Mouse (Mus musculus): ENCODE data around the gene Gm21731. TPM values are rescaled to one million over a fixed set of nuclear protein-coding genes. Genes with fewer than 3 reads are reported as not detected.
"Not testable (repeated sequence)": the region's sequence is repeated elsewhere in the genome, so short reads cannot be mapped to it uniquely, and the experiment has no call there.

Gene Gm21731
- polyA plus RNA-seq (2012; rRNA removed), result not detected in 2 replicates
- polyA plus RNA-seq (2014; fragmentation: Nextera tagmentation; extraction: Ambion mirVana), result not detected in 2 replicates

GRCm38 (mm10) chr13:120238811-120239210 is at the start of gene Gm21731:
Gene Gm21731, plus strand, starts transcription at chr13:120239111.
- H3K9me3 ChIP-seq (ENCODE audit: control insufficient read depth, low read length); DNase-seq (ENCODE audit: low spot score); H3K27me3 ChIP-seq (ENCODE audit: control insufficient read depth, insufficient read depth, low read length); H3K4me3 ChIP-seq (replicated peaks; ENCODE audit: low read length); H3K9ac ChIP-seq (ENCODE audit: low read depth, low read length, severe bottlenecking); H3K4me2 ChIP-seq (replicated peaks; ENCODE audit: low read depth, low read length, severe bottlenecking); ATAC-seq (ENCODE audit: low FRiP score, low read depth); H3K27ac ChIP-seq (replicated peaks; ENCODE audit: low read depth, low read length); H3K4me1 ChIP-seq (ENCODE audit: control insufficient read depth, insufficient read depth, low read length); H3K36me3 ChIP-seq (ENCODE audit: control insufficient read depth, insufficient read depth, low read length): not testable (repeated sequence)

- not testable (repeated sequence) for DNase-seq (ENCODE audit: low spot score); H3K4me3 ChIP-seq (replicated peaks; ENCODE audit: low read length); H3K4me2 ChIP-seq (replicated peaks; ENCODE audit: low read depth, low read length, severe bottlenecking); ATAC-seq (ENCODE audit: low FRiP score, low read depth); H3K27me3 ChIP-seq (ENCODE audit: control insufficient read depth, insufficient read depth, low read length); H3K4me1 ChIP-seq (ENCODE audit: control insufficient read depth, insufficient read depth, low read length); H3K36me3 ChIP-seq (ENCODE audit: control insufficient read depth, insufficient read depth, low read length); H3K27ac ChIP-seq (replicated peaks; ENCODE audit: low read depth, low read length); H3K9me3 ChIP-seq (ENCODE audit: control insufficient read depth, low read length); H3K9ac ChIP-seq (ENCODE audit: low read depth, low read length, severe bottlenecking)
- WGBS, result 76% methylated on average over 6 of the region's 8 CpGs
These were observed 42.6 kb upstream of the Gm21731 start for GRCm38 (mm10) chr13:120196189-120196821.

GRCm38 (mm10) chr13:120215847-120216246 is 23.1 kb upstream of the Gm21731 start, which contains the start of gene Gm21762:
Gene Gm21762, minus strand, starts transcription at chr13:120215947.
- ATAC-seq (ENCODE audit: low FRiP score, low read depth); H3K4me3 ChIP-seq (replicated peaks; ENCODE audit: low read length): not testable (repeated sequence)

GRCm38 (mm10) chr13:120220922-120221321 is 18.0 kb upstream of the Gm21731 start:
- H3K36me3 ChIP-seq (ENCODE audit: control insufficient read depth, insufficient read depth, low read length); H3K9ac ChIP-seq (ENCODE audit: low read depth, low read length, severe bottlenecking); ATAC-seq (ENCODE audit: low FRiP score, low read depth); H3K27ac ChIP-seq (replicated peaks; ENCODE audit: low read depth, low read length); H3K4me3 ChIP-seq (replicated peaks; ENCODE audit: low read length); H3K27me3 ChIP-seq (ENCODE audit: control insufficient read depth, insufficient read depth, low read length); H3K4me2 ChIP-seq (replicated peaks; ENCODE audit: low read depth, low read length, severe bottlenecking); DNase-seq (ENCODE audit: low spot score); H3K9me3 ChIP-seq (ENCODE audit: control insufficient read depth, low read length); H3K4me1 ChIP-seq (ENCODE audit: control insufficient read depth, insufficient read depth, low read length): not testable (repeated sequence)
- WGBS, result 92% methylated on average over 5 of the region's 5 CpGs

More at GRCm38 (mm10) chr13:120215847-120216246, 23.1 kb upstream of the Gm21731 start, which contains the start of gene Gm21762:
- not testable (repeated sequence) for H3K36me3 ChIP-seq (ENCODE audit: control insufficient read depth, insufficient read depth, low read length); DNase-seq (ENCODE audit: low spot score); H3K27me3 ChIP-seq (ENCODE audit: control insufficient read depth, insufficient read depth, low read length); H3K9ac ChIP-seq (ENCODE audit: low read depth, low read length, severe bottlenecking); H3K4me1 ChIP-seq (ENCODE audit: control insufficient read depth, insufficient read depth, low read length); H3K4me2 ChIP-seq (replicated peaks; ENCODE audit: low read depth, low read length, severe bottlenecking); H3K27ac ChIP-seq (replicated peaks; ENCODE audit: low read depth, low read length); H3K9me3 ChIP-seq (ENCODE audit: control insufficient read depth, low read length)
- WGBS, result no CpG with 5 or more reads among the region's 2 CpGs

GRCm38 (mm10) chr13:120223012-120223659 is 15.8 kb upstream of the Gm21731 start:
- H3K9me3 ChIP-seq (ENCODE audit: control insufficient read depth, low read length); H3K27ac ChIP-seq (replicated peaks; ENCODE audit: low read depth, low read length); ATAC-seq (ENCODE audit: low FRiP score, low read depth); H3K4me2 ChIP-seq (replicated peaks; ENCODE audit: low read depth, low read length, severe bottlenecking); DNase-seq (ENCODE audit: low spot score); H3K4me1 ChIP-seq (ENCODE audit: control insufficient read depth, insufficient read depth, low read length); H3K27me3 ChIP-seq (ENCODE audit: control insufficient read depth, insufficient read depth, low read length); H3K36me3 ChIP-seq (ENCODE audit: control insufficient read depth, insufficient read depth, low read length); H3K4me3 ChIP-seq (replicated peaks; ENCODE audit: low read length); H3K9ac ChIP-seq (ENCODE audit: low read depth, low read length, severe bottlenecking): not testable (repeated sequence)
- whole genome bisulfite sequencing, result 96% methylated on average over 16 of the region's 25 CpGs

GRCm38 (mm10) chr13:120231798-120232197 is 7.1 kb upstream of the Gm21731 start:
- H3K9me3 ChIP-seq (ENCODE audit: control insufficient read depth, low read length); H3K4me1 ChIP-seq (ENCODE audit: control insufficient read depth, insufficient read depth, low read length); ATAC-seq (ENCODE audit: low FRiP score, low read depth); H3K4me2 ChIP-seq (replicated peaks; ENCODE audit: low read depth, low read length, severe bottlenecking); H3K27ac ChIP-seq (replicated peaks; ENCODE audit: low read depth, low read length); H3K36me3 ChIP-seq (ENCODE audit: control insufficient read depth, insufficient read depth, low read length); H3K4me3 ChIP-seq (replicated peaks; ENCODE audit: low read length); H3K27me3 ChIP-seq (ENCODE audit: control insufficient read depth, insufficient read depth, low read length); DNase-seq (ENCODE audit: low spot score); H3K9ac ChIP-seq (ENCODE audit: low read depth, low read length, severe bottlenecking): not testable (repeated sequence)
- 94% methylated on average over 15 of the region's 17 CpGs for WGBS

- not testable (repeated sequence) for H3K36me3 ChIP-seq (ENCODE audit: control insufficient read depth, insufficient read depth, low read length); H3K9ac ChIP-seq (ENCODE audit: low read depth, low read length, severe bottlenecking); H3K27ac ChIP-seq (replicated peaks; ENCODE audit: low read depth, low read length); H3K4me3 ChIP-seq (replicated peaks; ENCODE audit: low read length); H3K4me1 ChIP-seq (ENCODE audit: control insufficient read depth, insufficient read depth, low read length); ATAC-seq (ENCODE audit: low FRiP score, low read depth); H3K9me3 ChIP-seq (ENCODE audit: control insufficient read depth, low read length); H3K27me3 ChIP-seq (ENCODE audit: control insufficient read depth, insufficient read depth, low read length); H3K4me2 ChIP-seq (replicated peaks; ENCODE audit: low read depth, low read length, severe bottlenecking); DNase-seq (ENCODE audit: low spot score)
- 61% methylated on average over 8 of the region's 25 CpGs for whole genome bisulfite sequencing
These were observed 6.4 kb upstream of the Gm21731 start for GRCm38 (mm10) chr13:120232447-120233049.

All from limb, embryonic 14.5 days (tissue).